Mouse (Mus musculus) lung, embryonic 14.5 days (tissue): Measurements from ENCODE around the gene Zbbx. TPM values are rescaled to one million over a fixed set of nuclear protein-coding genes. Genes with fewer than 3 reads are reported as not detected.

ENCODE experiments used
- ATAC-seq: fragments of 200-750 bp; cut with Nextera tagmentation; 2 replicates; pipeline ENCODE4 v1.8.0; 2017; ENCODE audit warnings: mild to moderate bottlenecking, moderate TSS enrichment, moderate library complexity; ENCODE audit not compliant: insufficient read depth
- DNase-seq: peaks from one replicate; pipeline ENCODE4 v3.0.0-alpha.2; 2015
- H3K27ac ChIP-seq: fragments of 300-500 bp; sonication (generic); 2 replicates; pipeline ENCODE4 v1.5.1; 2014; ENCODE audit warnings: low read depth, mild to moderate bottlenecking, moderate library complexity
- H3K27me3 ChIP-seq: fragments of 300-500 bp; sonication (generic); 2 replicates; pipeline ENCODE4 v1.6.1; 2014; ENCODE audit warnings: low read length, control low read depth; ENCODE audit not compliant: insufficient read depth
- H3K36me3 ChIP-seq: fragments of 300-500 bp; sonication (generic); 2 replicates; pipeline ENCODE4 v1.6.1; 2014; ENCODE audit warnings: control low read depth; ENCODE audit not compliant: insufficient read depth
- H3K4me1 ChIP-seq: fragments of 300-500 bp; sonication (generic); 2 replicates; pipeline ENCODE4 v1.6.1; 2014; ENCODE audit warnings: antibody characterized with exemption, control low read depth; ENCODE audit not compliant: insufficient read depth
- H3K4me2 ChIP-seq: fragments of 300-500 bp; sonication (generic); 2 replicates; pipeline ENCODE4 v1.6.1; 2014; ENCODE audit warnings: mild to moderate bottlenecking
- H3K4me3 ChIP-seq: fragments of 300-500 bp; sonication (generic); 2 replicates; pipeline ENCODE4 v1.5.1; 2014; ENCODE audit warnings: low read depth, low read length
- H3K9ac ChIP-seq: fragments of 300-500 bp; sonication (generic); 2 replicates; pipeline ENCODE4 v1.6.1; 2014
- H3K9me3 ChIP-seq: fragments of 300-500 bp; sonication (generic); 2 replicates; pipeline ENCODE4 v1.6.1; 2016; ENCODE audit warnings: low read depth, low read length, control low read depth
- CTCF ChIP-seq: IDR thresholded peaks from 2 replicates; pipeline ENCODE4 v1.5.1; 2016; ENCODE audit warnings: antibody characterized with exemption, low read depth
- WGBS: fragments of 180-500 bp; shearing (Covaris S2); extraction: QIAGEN DNeasy Blood & Tissue Kit; methylation state at CpG from one replicate; pipeline ENCODE4 v1.1.7; 2014; 5-methylcytosine and 5-hydroxymethylcytosine counted together
- polyA plus RNA-seq: library from polyadenylated mRNA; unstranded; fragments of >200 nt; fragmentation: Nextera tagmentation; extraction: Ambion mirVana; gene quantifications from 2 replicates; pipeline ENCODE4 v1.2.1, GENCODE M21; 2014

Gene Zbbx
- polyA plus RNA-seq, result not detected in 2 replicates

GRCm38 (mm10) chr3:75164838-75165496, at the start of gene Zbbx:
Zbbx (minus strand) TSS chr3:75165034.
- DNase-seq, result peak; percentile 74

GRCm38 (mm10) chr3:75202808-75203503, 38.1 kb upstream of the Zbbx start:
- no peaks in the 10 kb centered on the region for H3K36me3 ChIP-seq
- no peak overlapping the region for H3K9ac ChIP-seq
- peak; percentile 84 for TF ChIP-seq CTCF
- no peaks in the 10 kb centered on the region for H3K27me3 ChIP-seq
- H3K4me1 ChIP-seq, result no peaks in the 10 kb centered on the region
- no peak overlapping the region for H3K27ac ChIP-seq
- WGBS, result 37% methylated on average over 12 of the region's 12 CpGs
- no peak overlapping the region for H3K4me3 ChIP-seq
- no peaks in the 10 kb centered on the region for H3K9me3 ChIP-seq
- ATAC-seq (no peak), DNase-seq (peak; percentile 73)
- no peak overlapping the region for H3K4me2 ChIP-seq

More at GRCm38 (mm10) chr3:75164838-75165496, at the start of gene Zbbx:
- no peak within 1 kb of the TSS for H3K27ac ChIP-seq
- H3K36me3 ChIP-seq, result no peaks in the 10 kb centered on the region
- TF ChIP-seq CTCF, result peak; percentile 56
- peak; percentile 93 for ATAC-seq
- H3K4me3 ChIP-seq, result 0 out of 2 replicates have a peak within 1 kb of the TSS, but pooled peaks have one; percentile 9
- H3K9ac ChIP-seq, result no peak within 1 kb of the TSS
- 16% methylated on average over 20 of the region's 20 CpGs for WGBS
- no peaks in the 10 kb centered on the region for H3K9me3 ChIP-seq
- H3K4me2 ChIP-seq, result peak within 1 kb of the TSS; percentile 49
- no peaks in the 10 kb centered on the region for H3K27me3 ChIP-seq
- H3K4me1 ChIP-seq, result no peaks in the 10 kb centered on the region

- WGBS, result 73% methylated on average over 1 of the region's 1 CpGs
- Histone ChIP-seq H3K4me1 (no peaks in the 10 kb centered on the region), H3K36me3 (no peaks in the 10 kb centered on the region), H3K4me2 (no peak overlapping the region), H3K4me3 (no peak overlapping the region), H3K9me3 (no peaks in the 10 kb centered on the region), H3K27me3 (no peaks in the 10 kb centered on the region), H3K9ac (no peak overlapping the region), H3K27ac (no peak overlapping the region)
- no peak for ATAC-seq
- no peak for TF ChIP-seq CTCF
- peak; percentile 62 for DNase-seq
Measured at GRCm38 (mm10) chr3:75182606-75183005, 17.8 kb upstream of the Zbbx start.

GRCm38 (mm10) chr3:75141876-75142275, 23.0 kb downstream of the Zbbx start:
- H3K27ac ChIP-seq, result no peak overlapping the region
- ATAC-seq, result no peak
- H3K4me1 ChIP-seq, result no peaks in the 10 kb centered on the region
- no peaks in the 10 kb centered on the region for H3K36me3 ChIP-seq
- no peaks in the 10 kb centered on the region for H3K27me3 ChIP-seq
- no peak overlapping the region for H3K4me3 ChIP-seq
- H3K4me2 ChIP-seq, result no peak overlapping the region
- no peak overlapping the region for H3K9ac ChIP-seq
- no peaks in the 10 kb centered on the region for H3K9me3 ChIP-seq
- TF ChIP-seq CTCF, result no peak
- no peak for DNase-seq
- WGBS, result 67% methylated on average over 3 of the region's 3 CpGs

GRCm38 (mm10) chr3:75104867-75105266, 60.0 kb downstream of the Zbbx start:
- no peak for TF ChIP-seq CTCF
- no peaks in the 10 kb centered on the region for H3K4me1 ChIP-seq
- H3K27me3 ChIP-seq, result no peaks in the 10 kb centered on the region
- no peak overlapping the region for H3K27ac ChIP-seq
- H3K4me3 ChIP-seq, result no peak overlapping the region
- ATAC-seq (no peak), DNase-seq (no peak)
- no peaks in the 10 kb centered on the region for H3K36me3 ChIP-seq
- H3K4me2 ChIP-seq, result no peak overlapping the region
- no peak overlapping the region for H3K9ac ChIP-seq
- H3K9me3 ChIP-seq, result no peaks in the 10 kb centered on the region

- ATAC-seq (no peak), DNase-seq (no peak)
- no peak overlapping the region for H3K4me2 ChIP-seq
- H3K27ac ChIP-seq, result no peak overlapping the region
- H3K4me1 ChIP-seq, result no peaks in the 10 kb centered on the region
- no peak overlapping the region for H3K9ac ChIP-seq
- no peak overlapping the region for H3K4me3 ChIP-seq
- no peaks in the 10 kb centered on the region for H3K27me3 ChIP-seq
- no peaks in the 10 kb centered on the region for H3K36me3 ChIP-seq
- TF ChIP-seq CTCF, result no peak
- 65% methylated on average over 1 of the region's 1 CpGs for WGBS
- H3K9me3 ChIP-seq, result no peaks in the 10 kb centered on the region
Measured at GRCm38 (mm10) chr3:75085762-75086161, 79.1 kb downstream of the Zbbx start.

- no peak for ATAC-seq
- H3K9ac ChIP-seq, result no peak overlapping the region
- WGBS, result 74% methylated on average over 1 of the region's 1 CpGs
Measured at GRCm38 (mm10) chr3:75078906-75079305, 85.9 kb downstream of the Zbbx start.

More at GRCm38 (mm10) chr3:75078906-75079305, 85.9 kb downstream of the Zbbx start:
- Histone ChIP-seq H3K27me3 (no peaks in the 10 kb centered on the region), H3K4me1 (no peaks in the 10 kb centered on the region), H3K9me3 (no peaks in the 10 kb centered on the region), H3K4me3 (no peak overlapping the region), H3K27ac (no peak overlapping the region), H3K4me2 (no peak overlapping the region), H3K36me3 (no peaks in the 10 kb centered on the region)
- no peak for DNase-seq
- no peak for TF ChIP-seq CTCF
